Comparison of ENCODE assay signal across 10 mouse cellular contexts in the genomic region with DNA sequence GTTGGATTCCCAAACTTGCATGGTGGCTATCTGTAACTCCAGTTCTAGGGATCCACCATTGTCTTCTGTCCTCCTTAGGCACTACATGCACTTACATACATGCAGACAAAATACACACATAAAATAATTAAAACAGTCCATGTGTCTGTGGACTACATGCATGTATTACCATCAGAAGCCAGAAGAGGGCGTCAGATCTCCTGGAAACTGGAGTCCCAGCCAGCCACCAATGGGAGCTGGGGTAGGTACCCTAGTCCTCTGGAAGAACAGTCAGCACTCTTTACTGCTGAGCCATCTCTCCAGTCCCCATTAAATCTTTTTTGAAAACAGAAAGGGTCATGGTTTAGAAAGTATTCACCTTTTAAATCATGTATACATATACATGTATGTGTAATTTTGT. TPM values are rescaled to one million over a fixed set of nuclear protein-coding genes. Genes with fewer than 3 reads are reported as not detected.
DNase-seq lines count a peak whose midpoint lies in the region; ATAC-seq and TF ChIP-seq lines count a peak whose summit lies in the region.
"Had no signal": no experiment of that assay in that cellular context is flagged by ENCODE, and none has a peak within 500 bp of the region (broad histone marks: within the 10 kb centered on the region; RNA-seq: fewer than 3 reads in every experiment).

No protein-coding gene starts in this region.

- H3K27me3 ChIP-seq in forebrain, embryonic 10.5 days (ENCODE audit: poor library complexity, severe bottlenecking), result peaks cover 16% of the 10 kb centered on the region
- H3K27me3 ChIP-seq in forebrain, embryonic 16.5 days (replicated peaks; ENCODE audit: control insufficient read depth, insufficient read depth, low read length), result no peaks in the 10 kb centered on the region
- H3K27me3 ChIP-seq in midbrain, embryonic 16.5 days (ENCODE audit: control insufficient read depth, insufficient read depth, low read depth, low read length), result no peaks in the 10 kb centered on the region
- no peaks in the 10 kb centered on the region for H3K27me3 ChIP-seq in midbrain, embryonic 13.5 days
- no peaks in the 10 kb centered on the region for H3K27me3 ChIP-seq in hindbrain, postnatal 0 days (ENCODE audit: insufficient read depth, low read length)
- no peaks in the 10 kb centered on the region for H3K27me3 ChIP-seq in small intestine, adult 2 months (ENCODE audit: control insufficient read depth, insufficient read depth, low read length)
- H3K27me3 ChIP-seq: midbrain, embryonic 12.5 days had no signal

- no peak overlapping the region for H3K4me3 ChIP-seq in forebrain, embryonic 10.5 days
- no peak overlapping the region for H3K4me3 ChIP-seq in forebrain, embryonic 16.5 days (replicated peaks; ENCODE audit: low read length)
- no peak overlapping the region for H3K4me3 ChIP-seq in midbrain, embryonic 16.5 days (ENCODE audit: low read depth, low read length)
- H3K4me3 ChIP-seq in midbrain, embryonic 13.5 days (replicated peaks), result no peak overlapping the region
- H3K4me3 ChIP-seq in hindbrain, postnatal 0 days (ENCODE audit: low read length), result no peak overlapping the region
- no peak overlapping the region for H3K4me3 ChIP-seq in small intestine, adult 2 months (ENCODE audit: low read depth, low read length)
- H3K4me3 ChIP-seq: midbrain, embryonic 12.5 days had no signal

- no peak for TF ChIP-seq POLR2A in small intestine, adult 2 months (IDR thresholded peaks at IDR 0.05; ENCODE audit: low read depth, low read length)

- H3K4me2 ChIP-seq in forebrain, embryonic 16.5 days (ENCODE audit: low read length), result no peak overlapping the region
- H3K4me2 ChIP-seq in midbrain, embryonic 16.5 days (ENCODE audit: low read length), result no peak overlapping the region
- no peak overlapping the region for H3K4me2 ChIP-seq in midbrain, embryonic 13.5 days (replicated peaks)
- H3K4me2 ChIP-seq in hindbrain, postnatal 0 days (ENCODE audit: low read depth, low read length), result no peak overlapping the region

- no peak for ATAC-seq in forebrain, embryonic 16.5 days
- ATAC-seq in midbrain, embryonic 16.5 days, result no peak
- ATAC-seq in midbrain, embryonic 13.5 days, result no peak
- ATAC-seq in hindbrain, postnatal 0 days, result no peak

- H3K36me3 ChIP-seq in forebrain, embryonic 10.5 days (replicated peaks), result peaks cover 21% of the 10 kb centered on the region
- no peaks in the 10 kb centered on the region for H3K36me3 ChIP-seq in forebrain, embryonic 16.5 days (ENCODE audit: control insufficient read depth, insufficient read depth)
- H3K36me3 ChIP-seq in midbrain, embryonic 16.5 days (ENCODE audit: control insufficient read depth, insufficient read depth, low read length), result no peaks in the 10 kb centered on the region
- H3K36me3 ChIP-seq in midbrain, embryonic 13.5 days, result peaks cover 4% of the 10 kb centered on the region; the same call in 1 of the 2 replicates
- H3K36me3 ChIP-seq in hindbrain, postnatal 0 days (ENCODE audit: insufficient read depth, low read length), result no peaks in the 10 kb centered on the region
- peaks cover 4% of the 10 kb centered on the region; the same call in 1 of the 2 replicates for H3K36me3 ChIP-seq in small intestine, adult 2 months (ENCODE audit: control insufficient read depth, insufficient read depth, low read length)
- H3K36me3 ChIP-seq: midbrain, embryonic 12.5 days had no signal

- DNase-seq in forebrain, embryonic 10.5 days (ENCODE audit: extremely low spot score, low spot score), result peak; percentile 16
- DNase-seq in hindbrain, postnatal 0 days (ENCODE audit: low spot score), result peak; percentile 7
- no peak for DNase-seq in left cerebral cortex, postnatal 4 days
- no peak for DNase-seq in adrenal gland, postnatal 25 days

- H3K27ac ChIP-seq in forebrain, embryonic 10.5 days, result no peak overlapping the region
- H3K27ac ChIP-seq in forebrain, embryonic 16.5 days (ENCODE audit: low read length), result no peak overlapping the region
- H3K27ac ChIP-seq in midbrain, embryonic 16.5 days (ENCODE audit: low read length), result peak overlapping the region; percentile 38; the same call in 1 of the 2 replicates
- H3K27ac ChIP-seq in midbrain, embryonic 13.5 days, result no peak overlapping the region
- H3K27ac ChIP-seq in hindbrain, postnatal 0 days, result no peak overlapping the region
- H3K27ac ChIP-seq in small intestine, adult 2 months (ENCODE audit: insufficient read depth, low read depth, low read length), result no peak overlapping the region

- peak; percentile 38 for TF ChIP-seq CTCF in hindbrain, postnatal 0 days (IDR thresholded peaks at IDR 0.05; ENCODE audit: low read depth)
- TF ChIP-seq CTCF in small intestine, adult 2 months (IDR thresholded peaks at IDR 0.05; ENCODE audit: extremely low read depth, insufficient read length, insufficient replicate concordance, low read depth, low read length), result peak; percentile 38; the same call in 1 of the 2 replicates

- H3K9ac ChIP-seq in forebrain, embryonic 16.5 days (replicated peaks; ENCODE audit: low read depth, low read length), result no peak overlapping the region
- H3K9ac ChIP-seq in midbrain, embryonic 16.5 days (ENCODE audit: low read depth, low read length), result no peak overlapping the region
- no peak overlapping the region for H3K9ac ChIP-seq in midbrain, embryonic 13.5 days (replicated peaks)
- H3K9ac ChIP-seq in hindbrain, postnatal 0 days (replicated peaks; ENCODE audit: low read length), result no peak overlapping the region
- H3K9ac ChIP-seq: midbrain, embryonic 12.5 days had no signal

- WGBS in forebrain, embryonic 10.5 days, result 6% methylated on average over 1 of the region's 1 CpGs
- 5% methylated on average over 1 of the region's 1 CpGs for WGBS in forebrain, embryonic 16.5 days
- 0% methylated on average over 1 of the region's 1 CpGs for WGBS in midbrain, embryonic 16.5 days
- WGBS in midbrain, embryonic 13.5 days, result 11% methylated on average over 1 of the region's 1 CpGs
- WGBS in hindbrain, postnatal 0 days, result 11% methylated on average over 1 of the region's 1 CpGs
- WGBS in small intestine, adult 2 months, result 6% methylated on average over 1 of the region's 1 CpGs

- H3K4me1 ChIP-seq in forebrain, embryonic 10.5 days, result peaks cover 11% of the 10 kb centered on the region
- H3K4me1 ChIP-seq in forebrain, embryonic 16.5 days (replicated peaks; ENCODE audit: control insufficient read depth, insufficient read depth, low read length), result peaks cover 8% of the 10 kb centered on the region
- peaks cover 11% of the 10 kb centered on the region; the same call in 1 of the 2 replicates for H3K4me1 ChIP-seq in midbrain, embryonic 16.5 days (ENCODE audit: control insufficient read depth, insufficient read depth, low read length)
- H3K4me1 ChIP-seq in midbrain, embryonic 13.5 days (replicated peaks), result peaks cover 24% of the 10 kb centered on the region
- no peaks in the 10 kb centered on the region for H3K4me1 ChIP-seq in hindbrain, postnatal 0 days (ENCODE audit: insufficient read depth, low read length)
- 0 out of 2 replicates have a peak, but pooled peaks cover 1% of the 10 kb centered on the region for H3K4me1 ChIP-seq in small intestine, adult 2 months (ENCODE audit: control insufficient read depth, insufficient read depth, insufficient read length, low read length)

- H3K9me3 ChIP-seq in forebrain, embryonic 10.5 days, result no peaks in the 10 kb centered on the region
- H3K9me3 ChIP-seq in forebrain, embryonic 16.5 days (ENCODE audit: control insufficient read depth, low read length), result no peaks in the 10 kb centered on the region
- H3K9me3 ChIP-seq in midbrain, embryonic 16.5 days (replicated peaks; ENCODE audit: control insufficient read depth, low read length, poor library complexity, severe bottlenecking), result no peaks in the 10 kb centered on the region
- no peaks in the 10 kb centered on the region for H3K9me3 ChIP-seq in midbrain, embryonic 13.5 days
- H3K9me3 ChIP-seq in hindbrain, postnatal 0 days (ENCODE audit: low read length), result no peaks in the 10 kb centered on the region
- H3K9me3 ChIP-seq: midbrain, embryonic 12.5 days had no signal

- intact Hi-C loops in left cerebral cortex, postnatal 4 days (cut with DNase I), result no loop called here

RNA-seq across cellular contexts. Expression of gene Nono, which starts 1.3 kb away (rescaled TPM):
- polyA plus RNA-seq in forebrain, embryonic 10.5 days (2016; fragmentation: Nextera tagmentation; extraction: Ambion mirVana), result 639 and 665 TPM in 2 replicates
- 456 and 481 TPM in 2 replicates for polyA plus RNA-seq in forebrain, embryonic 16.5 days (2015; fragmentation: Nextera tagmentation; extraction: Ambion mirVana)
- polyA plus RNA-seq in midbrain, embryonic 16.5 days (2015; fragmentation: Nextera tagmentation; extraction: Ambion mirVana), result 292 and 324 TPM in 2 replicates
- 483 and 484 TPM in 2 replicates for polyA plus RNA-seq in midbrain, embryonic 13.5 days (2015; fragmentation: Nextera tagmentation; extraction: Ambion mirVana)
- 201 and 220 TPM in 2 replicates for total RNA-seq in hindbrain, postnatal 0 days (2014; rRNA removed)
- polyA plus RNA-seq in hindbrain, postnatal 0 days (2015; fragmentation: Nextera tagmentation; extraction: Ambion mirVana), result 187 and 189 TPM in 2 replicates
- polyA plus RNA-seq in small intestine, adult 2 months (2012; rRNA removed), result 20.7 and 47.5 TPM in 2 replicates
- total RNA-seq in left cerebral cortex, postnatal 4 days (2021), result 100 to 1,000 TPM; 236 to 271 TPM
- 218 and 222 TPM in 2 replicates for total RNA-seq in adrenal gland, postnatal 25 days (2021)

RNA-seq across cellular contexts. Expression of gene Zmym3, which starts 7.1 kb away (rescaled TPM):
- 20.4 and 24.2 TPM in 2 replicates for polyA plus RNA-seq in forebrain, embryonic 10.5 days (2016; fragmentation: Nextera tagmentation; extraction: Ambion mirVana)
- polyA plus RNA-seq in forebrain, embryonic 16.5 days (2015; fragmentation: Nextera tagmentation; extraction: Ambion mirVana), result 66.6 and 89.2 TPM in 2 replicates
- 110 and 119 TPM in 2 replicates for polyA plus RNA-seq in midbrain, embryonic 16.5 days (2015; fragmentation: Nextera tagmentation; extraction: Ambion mirVana)
- polyA plus RNA-seq in midbrain, embryonic 13.5 days (2015; fragmentation: Nextera tagmentation; extraction: Ambion mirVana), result 60.3 and 62.7 TPM in 2 replicates
- total RNA-seq in hindbrain, postnatal 0 days (2014; rRNA removed), result 169 and 208 TPM in 2 replicates
- polyA plus RNA-seq in hindbrain, postnatal 0 days (2015; fragmentation: Nextera tagmentation; extraction: Ambion mirVana), result 91.9 and 93.3 TPM in 2 replicates
- polyA plus RNA-seq in small intestine, adult 2 months (2012; rRNA removed), result 8.0 and 11.8 TPM in 2 replicates
- 100 to 1,000 TPM; 195 to 217 TPM for total RNA-seq in left cerebral cortex, postnatal 4 days (2021)
- 77.9 and 131 TPM in 2 replicates for total RNA-seq in adrenal gland, postnatal 25 days (2021)

RNA-seq across cellular contexts. Expression of gene Itgb1bp2, which starts 21.1 kb away (rescaled TPM):
- polyA plus RNA-seq in forebrain, embryonic 10.5 days (2016; fragmentation: Nextera tagmentation; extraction: Ambion mirVana), result 2.0 and 2.1 TPM in 2 replicates
- 1.4 and 3.1 TPM in 2 replicates for polyA plus RNA-seq in forebrain, embryonic 16.5 days (2015; fragmentation: Nextera tagmentation; extraction: Ambion mirVana)
- 1.2 and 2.1 TPM in 2 replicates for polyA plus RNA-seq in midbrain, embryonic 16.5 days (2015; fragmentation: Nextera tagmentation; extraction: Ambion mirVana)
- 2.8 TPM in 2 replicates for polyA plus RNA-seq in midbrain, embryonic 13.5 days (2015; fragmentation: Nextera tagmentation; extraction: Ambion mirVana)
- total RNA-seq in hindbrain, postnatal 0 days (2014; rRNA removed), result 1.6 and 4.9 TPM in 2 replicates
- polyA plus RNA-seq in hindbrain, postnatal 0 days (2015; fragmentation: Nextera tagmentation; extraction: Ambion mirVana), result 0.58 and 1.1 TPM in 2 replicates
- polyA plus RNA-seq in small intestine, adult 2 months (2012; rRNA removed), result 0.20 TPM in 1 of 2 replicates, not detected in the other
- 1 to 10 TPM; 4.0 to 4.6 TPM for total RNA-seq in left cerebral cortex, postnatal 4 days (2021)
- 0.94 and 1.2 TPM in 2 replicates for total RNA-seq in adrenal gland, postnatal 25 days (2021)

RNA-seq across cellular contexts. Expression of gene Gjb1, which starts 51.6 kb away (rescaled TPM):
- not detected in 2 replicates for polyA plus RNA-seq in forebrain, embryonic 10.5 days (2016; fragmentation: Nextera tagmentation; extraction: Ambion mirVana)
- polyA plus RNA-seq in forebrain, embryonic 16.5 days (2015; fragmentation: Nextera tagmentation; extraction: Ambion mirVana), result 0.81 and 0.84 TPM in 2 replicates
- 1.3 TPM in 2 replicates for polyA plus RNA-seq in midbrain, embryonic 16.5 days (2015; fragmentation: Nextera tagmentation; extraction: Ambion mirVana)
- 0.47 and 0.48 TPM in 2 replicates for polyA plus RNA-seq in midbrain, embryonic 13.5 days (2015; fragmentation: Nextera tagmentation; extraction: Ambion mirVana)
- total RNA-seq in hindbrain, postnatal 0 days (2014; rRNA removed), result 0.68 and 4.0 TPM in 2 replicates
- 2.0 and 2.5 TPM in 2 replicates for polyA plus RNA-seq in hindbrain, postnatal 0 days (2015; fragmentation: Nextera tagmentation; extraction: Ambion mirVana)
- 88.8 and 125 TPM in 2 replicates for polyA plus RNA-seq in small intestine, adult 2 months (2012; rRNA removed)
- 1 to 10 TPM; 2.2 to 2.7 TPM for total RNA-seq in left cerebral cortex, postnatal 4 days (2021)
- 8.5 TPM in 1 of 2 replicates, not detected in the other for total RNA-seq in adrenal gland, postnatal 25 days (2021)
- total RNA-seq: heart, adult 18-20 months had no signal
- polyA plus RNA-seq: midbrain, embryonic 12.5 days had no signal

Comparison
In these comparisons a context has a peak if more than half of its experiments do, and no peak if none do; other contexts are left out.
1. DNase-seq: peak in forebrain, embryonic 10.5 days (single experiment) and hindbrain, postnatal 0 days (single experiment); none in left cerebral cortex, postnatal 4 days (single experiment) and adrenal gland, postnatal 25 days (single experiment).